Mouse (Mus musculus) limb, embryonic 12.5 days (tissue): ENCODE results near the gene Hspg2. TPM values are rescaled to one million over a fixed set of nuclear protein-coding genes. Genes with fewer than 3 reads are reported as not detected.

Experiments used
- ATAC-seq: fragments of 200-750 bp; cut with Nextera tagmentation; 2 replicates; pipeline ENCODE4 v1.8.0; 2017; ENCODE audit warnings: low read depth, moderate TSS enrichment; ENCODE audit not compliant: insufficient number of reproducible peaks, insufficient read depth, low FRiP score, low TSS enrichment
- H3K27ac ChIP-seq: fragments of 300-500 bp; sonication (generic); 2 replicates; pipeline ENCODE4 v1.5.1; 2016; ENCODE audit warnings: mild to moderate bottlenecking, moderate library complexity
- H3K27me3 ChIP-seq: fragments of 300-500 bp; sonication (generic); 2 replicates; pipeline ENCODE4 v1.6.1; 2016; ENCODE audit warnings: mild to moderate bottlenecking, moderate library complexity
- H3K36me3 ChIP-seq: fragments of 300-500 bp; sonication (generic); 2 replicates; pipeline ENCODE4 v1.6.1; 2016; ENCODE audit warnings: mild to moderate bottlenecking, moderate library complexity
- H3K4me1 ChIP-seq: fragments of 300-500 bp; sonication (generic); replicated peaks from 2 replicates; pipeline ENCODE4 v1.6.1; 2016
- H3K4me2 ChIP-seq: fragments of 300-500 bp; sonication (generic); 2 replicates; pipeline ENCODE4 v1.6.1; 2016; ENCODE audit warnings: mild to moderate bottlenecking, moderate library complexity
- H3K4me3 ChIP-seq: fragments of 300-500 bp; sonication (generic); replicated peaks from 2 replicates; pipeline ENCODE4 v1.5.1; 2016; ENCODE audit warnings: mild to moderate bottlenecking
- H3K9ac ChIP-seq: fragments of 300-500 bp; sonication (generic); replicated peaks from 2 replicates; pipeline ENCODE4 v1.6.1; 2016; ENCODE audit warnings: mild to moderate bottlenecking, moderate library complexity
- H3K9me3 ChIP-seq: fragments of 300-500 bp; sonication (generic); 2 replicates; pipeline ENCODE4 v1.6.1; 2016; ENCODE audit warnings: mild to moderate bottlenecking, moderate library complexity
- WGBS: fragments of 180-500 bp; shearing (Covaris S2); methylation state at CpG from one replicate; pipeline ENCODE4 v1.1.7; 2016; 5-methylcytosine and 5-hydroxymethylcytosine counted together
- polyA plus RNA-seq: library from polyadenylated mRNA; unstranded; fragments of >200 nt; fragmentation: Nextera tagmentation; extraction: Ambion mirVana; gene quantifications from 2 replicates; pipeline ENCODE4 v1.2.1, GENCODE M21; 2016

Gene Hspg2
- polyA plus RNA-seq, 1 experiment from 2014 or later: 14.3 TPM

- WGBS: 92% methylated on average over 7 of the region's 7 CpGs
- no peaks in the 10 kb centered on the region for H3K36me3 ChIP-seq
- no peak overlapping the region for H3K4me3 ChIP-seq
- H3K4me2 ChIP-seq: no peak overlapping the region
- no peak for ATAC-seq
- H3K9me3 ChIP-seq: no peaks in the 10 kb centered on the region
- H3K4me1 ChIP-seq: peaks cover 80% of the 10 kb centered on the region
- H3K27me3 ChIP-seq: no peaks in the 10 kb centered on the region
- no peak overlapping the region for H3K9ac ChIP-seq
- H3K27ac ChIP-seq: no peak overlapping the region
Measured at GRCm38 (mm10) chr4:137474694-137475093, 6.1 kb downstream of the Hspg2 start.

- ATAC-seq: no peak
- WGBS: 80% methylated on average over 13 of the region's 13 CpGs
- no peak overlapping the region for H3K27ac ChIP-seq
Measured at GRCm38 (mm10) chr4:137475271-137476050, 6.9 kb downstream of the Hspg2 start.

GRCm38 (mm10) chr4:137476065-137476760 lies 7.6 kb downstream of the Hspg2 start:
- Histone ChIP-seq H3K4me2 (peak overlapping the region; percentile 38), H3K36me3 (no peaks in the 10 kb centered on the region), H3K4me3 (peak overlapping the region; percentile 3; the same call in 1 of the 2 replicates), H3K27ac (peak overlapping the region; percentile 59), H3K27me3 (no peaks in the 10 kb centered on the region), H3K9ac (peak overlapping the region; percentile 0; the same call in 1 of the 2 replicates), H3K4me1 (peaks cover 80% of the 10 kb centered on the region), H3K9me3 (no peaks in the 10 kb centered on the region)
- WGBS: 19% methylated on average over 10 of the region's 10 CpGs
- no peak for ATAC-seq

More at GRCm38 (mm10) chr4:137475271-137476050, 6.9 kb downstream of the Hspg2 start:
- Histone ChIP-seq H3K27me3 (no peaks in the 10 kb centered on the region), H3K9me3 (no peaks in the 10 kb centered on the region), H3K4me3 (no peak overlapping the region), H3K4me1 (peaks cover 80% of the 10 kb centered on the region), H3K9ac (no peak overlapping the region), H3K4me2 (peak overlapping the region; percentile 38), H3K36me3 (no peaks in the 10 kb centered on the region)

- 9% methylated on average over 17 of the region's 17 CpGs for WGBS
- peaks cover 82% of the 10 kb centered on the region for H3K4me1 ChIP-seq
- no peaks in the 10 kb centered on the region for H3K27me3 ChIP-seq
- no peaks in the 10 kb centered on the region for H3K36me3 ChIP-seq
- H3K4me3 ChIP-seq: peak overlapping the region; percentile 3; the same call in 1 of the 2 replicates
- peak overlapping the region; percentile 0; the same call in 1 of the 2 replicates for H3K9ac ChIP-seq
- peak overlapping the region; percentile 38 for H3K4me2 ChIP-seq
- peak overlapping the region; percentile 59; the same call in 1 of the 2 replicates for H3K27ac ChIP-seq
- no peaks in the 10 kb centered on the region for H3K9me3 ChIP-seq
- no peak for ATAC-seq
Measured at GRCm38 (mm10) chr4:137476761-137477237, 8.2 kb downstream of the Hspg2 start.

- Histone ChIP-seq H3K27ac (peak overlapping the region; percentile 5; the same call in 1 of the 2 replicates), H3K9me3 (no peaks in the 10 kb centered on the region), H3K4me2 (no peak overlapping the region; the same call in 1 of the 2 replicates), H3K4me1 (peaks cover 90% of the 10 kb centered on the region), H3K27me3 (no peaks in the 10 kb centered on the region), H3K4me3 (no peak overlapping the region), H3K9ac (no peak overlapping the region; the same call in 1 of the 2 replicates), H3K36me3 (no peaks in the 10 kb centered on the region)
- no peak for ATAC-seq
- 60% methylated on average over 6 of the region's 6 CpGs for WGBS
Measured at GRCm38 (mm10) chr4:137477611-137478010, 9.0 kb downstream of the Hspg2 start.

- peaks cover 86% of the 10 kb centered on the region for H3K4me1 ChIP-seq
- 80% methylated on average over 5 of the region's 5 CpGs for WGBS
- no peak for ATAC-seq
- H3K36me3 ChIP-seq: no peaks in the 10 kb centered on the region
- H3K27ac ChIP-seq: peak overlapping the region; percentile 57; the same call in 1 of the 2 replicates
- no peak overlapping the region for H3K9ac ChIP-seq
- H3K27me3 ChIP-seq: no peaks in the 10 kb centered on the region
- no peak overlapping the region for H3K4me3 ChIP-seq
- no peak overlapping the region for H3K4me2 ChIP-seq
- H3K9me3 ChIP-seq: no peaks in the 10 kb centered on the region
Measured at GRCm38 (mm10) chr4:137478306-137478705, 9.7 kb downstream of the Hspg2 start.

GRCm38 (mm10) chr4:137479757-137480156 lies 11.2 kb downstream of the Hspg2 start:
- H3K9me3 ChIP-seq: no peaks in the 10 kb centered on the region
- no peak overlapping the region; the same call in 1 of the 2 replicates for H3K9ac ChIP-seq
- no peak overlapping the region for H3K4me3 ChIP-seq
- peak overlapping the region; percentile 42 for H3K4me2 ChIP-seq
- H3K4me1 ChIP-seq: peaks cover 84% of the 10 kb centered on the region
- no peaks in the 10 kb centered on the region for H3K36me3 ChIP-seq
- WGBS: 3% methylated on average over 6 of the region's 6 CpGs
- ATAC-seq: no peak
- H3K27me3 ChIP-seq: no peaks in the 10 kb centered on the region
- H3K27ac ChIP-seq: peak overlapping the region; percentile 80

GRCm38 (mm10) chr4:137480191-137480992 lies 11.8 kb downstream of the Hspg2 start:
- H3K4me3 ChIP-seq: no peak overlapping the region
- no peaks in the 10 kb centered on the region for H3K36me3 ChIP-seq
- H3K27ac ChIP-seq: peak overlapping the region; percentile 80
- peaks cover 90% of the 10 kb centered on the region for H3K4me1 ChIP-seq
- no peak overlapping the region; the same call in 1 of the 2 replicates for H3K9ac ChIP-seq
- H3K27me3 ChIP-seq: no peaks in the 10 kb centered on the region
- H3K4me2 ChIP-seq: peak overlapping the region; percentile 42
- no peak for ATAC-seq
- no peaks in the 10 kb centered on the region for H3K9me3 ChIP-seq
- 10% methylated on average over 19 of the region's 19 CpGs for WGBS

- H3K27me3 ChIP-seq: no peaks in the 10 kb centered on the region
- H3K4me3 ChIP-seq: no peak overlapping the region
- H3K4me2 ChIP-seq: peak overlapping the region; percentile 42; the same call in 1 of the 2 replicates
- ATAC-seq: no peak
- WGBS: 30% methylated on average over 1 of the region's 1 CpGs
- H3K9ac ChIP-seq: no peak overlapping the region
- H3K9me3 ChIP-seq: no peaks in the 10 kb centered on the region
- H3K27ac ChIP-seq: peak overlapping the region; percentile 80
- H3K36me3 ChIP-seq: no peaks in the 10 kb centered on the region
- H3K4me1 ChIP-seq: peaks cover 90% of the 10 kb centered on the region
Measured at GRCm38 (mm10) chr4:137480993-137481340, 12.4 kb downstream of the Hspg2 start.

GRCm38 (mm10) chr4:137481381-137482030 lies 12.9 kb downstream of the Hspg2 start:
- Histone ChIP-seq H3K4me2 (peak overlapping the region; percentile 15), H3K9me3 (no peaks in the 10 kb centered on the region), H3K27ac (peak overlapping the region; percentile 80), H3K4me1 (peaks cover 90% of the 10 kb centered on the region), H3K36me3 (no peaks in the 10 kb centered on the region), H3K9ac (no peak overlapping the region; the same call in 1 of the 2 replicates), H3K27me3 (no peaks in the 10 kb centered on the region), H3K4me3 (no peak overlapping the region)
- WGBS: 36% methylated on average over 13 of the region's 13 CpGs
- no peak for ATAC-seq
